Mouse (Mus musculus) heart, adult 11 months (tissue): ENCODE data around the gene Spink8.
"Not testable (repeated sequence)": the region's sequence is repeated elsewhere in the genome, so short reads cannot be mapped to it uniquely, and the experiment has no call there.

Experiments used
- DNase-seq: peaks from one replicate; pipeline ENCODE4 v3.0.0; 2022

Spink8 gene

DNA sequence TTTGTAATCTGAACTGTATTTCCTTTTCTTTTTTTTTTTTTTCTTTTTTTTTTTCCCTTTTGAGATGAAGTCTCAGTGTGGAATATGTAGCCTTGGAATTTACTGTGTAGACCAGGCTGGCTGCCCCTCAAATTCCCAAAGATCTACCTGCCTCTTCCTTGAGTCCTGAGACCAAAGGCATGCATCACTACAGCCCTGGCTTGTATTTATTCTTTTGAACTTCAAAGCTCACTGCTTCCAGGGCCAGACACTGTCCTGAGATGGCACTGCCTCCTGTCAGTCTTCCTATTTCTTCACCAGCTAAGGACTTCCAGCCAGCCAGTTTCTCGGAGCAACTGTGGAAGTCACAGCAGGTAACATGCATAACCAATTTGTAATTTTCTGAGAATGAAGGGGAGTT is at the start of gene Spink8:
Gene Spink8, plus strand, starts transcription at position 301 of the 400 bp plus-strand sequence.
- no peak for DNase-seq

DNA sequence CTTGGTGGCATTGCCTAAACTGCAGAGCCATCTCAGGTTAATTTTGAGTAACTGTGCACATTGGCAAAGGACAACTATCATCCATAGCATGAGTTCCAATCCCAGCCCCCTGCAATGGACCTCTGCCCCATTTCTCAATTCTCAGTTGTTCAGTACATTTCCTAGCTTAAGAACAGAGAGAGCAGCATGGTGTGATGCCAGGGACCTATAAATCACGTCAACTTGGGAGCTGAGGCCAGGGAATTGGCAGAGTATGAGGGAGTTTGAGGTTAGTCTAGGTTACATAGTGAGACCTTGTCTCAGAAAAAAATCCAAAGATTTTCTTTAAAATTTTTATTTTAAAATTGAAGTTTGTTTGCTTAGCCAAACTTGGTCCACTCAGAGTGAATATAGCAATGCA is 45.2 kb upstream of the Spink8 start:
- DNase-seq: not testable (repeated sequence)

DNA sequence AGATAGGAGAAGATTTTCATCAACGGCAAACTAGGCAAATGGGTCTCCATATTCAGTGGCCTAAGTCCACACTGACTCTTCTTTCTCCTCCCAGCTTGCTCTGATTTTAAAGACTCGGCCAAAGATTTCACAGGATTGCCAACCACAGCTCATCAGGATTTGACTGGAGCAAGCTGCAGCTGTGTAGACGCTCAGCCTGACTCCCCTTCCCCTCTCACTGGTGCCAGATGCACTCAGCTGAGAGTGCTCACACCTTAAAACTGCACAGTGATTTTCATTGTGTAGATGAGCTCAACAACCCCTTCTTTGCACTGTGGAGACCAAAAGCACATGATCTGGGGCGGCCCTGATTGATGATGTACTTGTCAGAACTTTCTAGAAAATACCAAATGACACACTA is 21.5 kb upstream of the Spink8 start, which contains the start of gene Fbxw27:
Gene Fbxw27, minus strand, starts transcription at position 101 of the 400 bp plus-strand sequence.
- DNase-seq: peak; percentile 33

DNA sequence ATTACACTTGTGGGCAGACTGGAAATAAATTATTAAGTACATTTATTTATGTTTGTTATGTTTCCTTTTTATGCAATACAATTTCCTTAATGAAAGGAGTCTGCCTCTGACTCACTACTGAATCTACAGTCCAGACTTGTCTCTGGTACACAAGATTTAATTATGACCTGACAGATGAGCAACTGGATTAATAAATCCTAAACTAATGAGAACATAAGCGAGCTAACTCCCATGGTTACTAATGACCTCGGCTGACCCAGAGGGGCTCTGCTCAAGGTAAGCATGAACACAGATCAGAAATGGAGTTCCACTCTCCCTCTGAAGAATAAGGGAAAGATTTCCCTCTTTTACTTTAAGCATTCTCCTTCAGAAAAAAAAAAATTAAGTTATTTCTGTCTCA is 16.9 kb upstream of the Spink8 start:
- DNase-seq: peak; percentile 16

DNA sequence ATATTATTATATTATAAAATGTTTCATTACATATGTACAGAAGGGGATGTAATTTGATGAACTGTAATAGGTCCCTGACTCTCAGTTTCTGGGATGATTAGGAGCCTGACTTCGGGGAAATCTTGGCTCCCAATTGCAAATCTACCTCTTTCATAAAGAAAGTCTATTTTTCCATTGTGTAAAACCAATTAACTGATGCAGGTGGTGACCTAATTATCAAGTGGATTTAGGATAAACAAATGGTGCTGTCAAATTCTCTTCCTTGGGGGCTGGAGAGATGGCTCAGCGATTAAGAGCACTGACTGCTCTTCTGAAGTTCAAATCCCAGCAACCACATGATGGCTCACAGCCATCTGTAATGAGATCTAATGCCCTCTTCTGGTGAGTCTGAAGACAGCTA is 16.3 kb upstream of the Spink8 start:
- peak; percentile 61 for DNase-seq

DNA sequence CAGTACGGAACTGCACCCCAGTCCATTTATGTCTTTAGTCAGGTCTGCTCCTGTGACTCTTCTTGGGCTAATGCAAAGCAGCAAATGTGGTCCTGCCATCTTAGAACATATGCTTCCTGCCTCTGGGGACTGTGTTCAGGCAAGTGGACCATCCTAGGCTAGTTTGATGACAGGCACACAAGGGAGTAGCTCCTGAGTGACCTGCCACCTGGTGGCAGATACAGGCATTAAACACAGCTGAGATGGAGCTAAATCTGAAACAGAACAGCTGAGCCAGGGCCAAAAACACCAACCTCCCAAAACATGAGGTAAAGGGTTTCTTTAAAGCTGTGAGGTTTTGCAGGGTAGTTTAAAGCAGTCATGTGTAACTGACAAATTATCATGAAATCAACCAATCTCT is 14.0 kb upstream of the Spink8 start:
- no peak for DNase-seq

DNA sequence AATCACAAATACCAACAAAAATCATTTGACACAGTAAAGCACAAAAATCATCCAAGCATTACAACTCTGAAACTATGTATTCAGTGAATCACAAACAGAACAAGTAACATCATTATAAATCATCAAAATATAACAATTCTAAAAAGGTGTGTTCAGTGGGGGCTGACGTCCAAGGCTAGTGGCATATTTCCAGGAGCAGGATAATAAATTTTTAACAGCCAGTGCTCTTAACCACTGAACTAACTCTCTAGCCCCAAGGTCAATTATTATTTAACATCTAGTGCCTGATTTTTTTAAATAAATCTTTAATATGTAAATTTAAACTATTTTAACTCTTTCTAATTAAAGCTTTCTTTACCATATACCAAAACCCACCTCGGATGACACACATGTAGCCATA is 6.5 kb upstream of the Spink8 start:
- DNase-seq: not testable (repeated sequence)

DNA sequence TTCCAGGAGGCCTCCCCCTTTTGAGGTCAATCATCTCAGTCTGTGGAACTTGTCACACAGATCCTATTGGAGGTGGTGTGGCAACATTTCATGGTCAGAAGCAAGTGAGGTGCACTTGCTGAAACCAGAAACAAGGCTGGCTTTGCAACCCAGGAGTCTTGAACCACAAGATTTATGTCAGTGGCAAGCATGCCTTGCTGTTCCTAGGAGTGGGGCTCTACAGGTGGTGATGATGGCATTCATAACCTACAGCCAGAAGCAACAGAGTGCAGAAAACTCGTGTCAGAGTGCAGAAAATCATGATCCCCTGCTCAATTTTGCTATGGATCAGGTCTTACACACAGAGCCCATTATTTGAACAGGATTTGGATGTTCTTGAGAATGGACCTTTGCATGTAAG is 5.8 kb upstream of the Spink8 start:
- DNase-seq: no peak

DNA sequence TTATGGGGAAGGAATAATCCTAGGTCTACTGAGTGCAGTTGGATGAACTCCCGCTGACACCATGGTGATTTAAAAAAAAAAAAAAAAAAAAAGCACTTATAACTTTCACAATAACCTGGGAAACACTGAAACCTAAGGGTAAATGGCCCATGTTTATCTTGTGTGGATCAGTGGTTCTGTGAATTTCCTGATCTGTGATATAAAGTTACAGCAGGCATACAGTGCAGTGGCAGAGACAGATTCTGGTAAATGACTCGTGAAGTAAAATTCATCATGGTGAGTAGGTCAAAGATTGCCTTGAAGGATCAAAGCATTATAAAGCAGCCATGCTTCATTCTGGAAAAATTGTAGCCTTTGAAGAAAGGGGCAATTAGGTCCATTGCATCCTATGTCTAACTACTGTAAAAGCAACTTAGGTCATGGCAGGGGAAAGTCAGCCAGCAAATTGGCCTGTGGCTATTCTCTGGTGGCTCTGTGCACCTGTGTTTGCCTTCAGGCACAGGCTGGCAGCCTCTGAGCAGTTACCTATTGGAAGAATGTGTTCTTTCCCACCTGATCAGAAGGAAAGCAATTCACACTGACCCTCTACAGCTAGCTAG is 5.3 kb upstream of the Spink8 start:
- no peak for DNase-seq

DNA sequence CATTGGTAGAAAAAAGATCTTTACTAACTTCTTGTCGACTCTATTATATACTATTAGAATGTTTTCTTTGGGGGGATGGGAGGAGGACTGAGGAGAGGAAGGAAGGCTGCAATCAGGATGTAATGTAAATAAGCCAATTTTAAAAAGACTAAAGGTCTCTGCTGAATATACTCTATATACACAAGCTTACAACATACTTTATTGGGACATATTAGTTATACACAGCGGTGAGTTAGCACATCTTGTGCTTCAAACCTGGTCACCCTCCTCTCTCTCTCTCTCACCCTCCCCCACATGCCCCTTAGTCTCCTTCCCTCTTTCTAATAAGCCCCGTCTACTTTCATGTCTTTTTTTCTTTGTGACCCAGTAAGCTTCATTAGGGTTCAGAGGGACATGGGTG is 4.2 kb upstream of the Spink8 start:
- DNase-seq: no peak

DNA sequence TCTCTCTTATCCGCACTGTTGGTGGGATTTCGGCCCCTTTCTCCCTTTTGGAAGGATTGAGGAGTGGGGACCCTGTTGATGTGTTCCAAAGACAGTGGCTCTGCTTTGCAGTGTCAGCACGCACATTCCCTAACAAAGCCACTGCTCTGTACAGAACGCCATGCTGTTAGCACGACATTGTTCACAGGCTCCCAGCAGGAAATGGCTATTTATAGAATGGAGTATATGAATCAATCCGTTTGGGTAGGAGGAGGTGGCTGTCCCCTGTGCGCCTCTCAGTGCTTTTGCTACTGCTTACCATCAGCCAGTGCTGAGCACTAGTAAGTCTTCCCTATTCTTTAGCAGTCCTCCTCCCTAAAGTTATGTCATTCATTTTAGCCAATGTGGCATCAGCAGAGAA is 1.3 kb downstream of the Spink8 start:
- DNase-seq: no peak

DNA sequence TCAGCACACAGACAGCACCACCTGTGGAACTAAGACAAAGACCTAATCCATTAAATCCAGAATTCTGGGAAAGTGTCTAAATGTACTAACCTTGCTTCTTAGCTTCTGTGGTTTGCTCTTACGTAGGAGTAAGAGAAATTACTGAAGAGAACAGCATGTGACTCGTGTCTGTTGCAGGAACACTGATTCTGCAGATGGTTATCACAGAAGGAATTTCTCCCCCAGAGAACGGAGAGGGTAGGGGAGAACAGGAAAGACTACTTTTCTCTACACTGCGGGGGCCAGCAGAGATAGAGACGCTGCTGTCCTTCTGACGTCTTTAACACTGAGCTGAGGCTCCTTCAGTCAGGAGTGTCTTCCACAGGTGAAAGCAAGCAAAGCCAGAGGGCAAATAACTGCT is 4.3 kb downstream of the Spink8 start:
- DNase-seq: no peak

DNA sequence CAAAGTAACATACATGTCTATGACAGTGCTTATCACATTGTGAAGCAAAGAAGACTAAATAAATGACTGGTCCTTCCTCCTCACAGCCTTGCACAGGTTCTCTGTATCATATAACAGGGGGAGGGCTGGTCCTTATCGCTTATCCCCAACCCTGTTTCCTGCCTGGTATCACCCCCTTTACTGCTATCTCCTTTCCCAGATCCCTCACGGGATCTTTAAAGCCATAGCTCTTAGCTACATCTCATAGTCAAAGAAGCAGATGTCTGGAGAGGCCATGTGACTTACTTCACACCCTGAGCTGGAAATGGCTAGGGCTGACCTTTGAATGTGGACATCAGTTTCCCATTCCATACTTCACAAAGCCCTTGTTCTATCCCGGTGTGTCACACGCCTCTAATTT is 13.7 kb downstream of the Spink8 start:
- no peak for DNase-seq

DNA sequence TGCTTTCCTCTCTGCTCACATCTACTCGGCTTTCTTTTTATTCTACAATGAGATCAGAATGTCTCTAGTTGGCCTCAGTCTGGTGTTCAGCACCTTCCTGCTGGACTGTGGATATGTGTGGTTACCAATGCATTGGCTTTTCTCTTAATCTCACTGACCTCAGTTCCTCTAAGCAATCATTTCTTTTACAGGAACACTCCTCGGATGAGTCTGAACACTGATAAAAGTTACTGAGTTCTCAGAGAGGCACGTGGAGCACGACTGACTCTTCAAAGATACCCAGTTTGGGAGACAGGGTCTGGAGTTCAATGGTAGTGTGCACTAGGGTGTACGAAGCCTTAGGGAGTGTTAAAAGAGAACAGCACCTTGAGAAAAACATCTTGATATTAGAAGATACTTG is 14.1 kb downstream of the Spink8 start:
- no peak for DNase-seq

DNA sequence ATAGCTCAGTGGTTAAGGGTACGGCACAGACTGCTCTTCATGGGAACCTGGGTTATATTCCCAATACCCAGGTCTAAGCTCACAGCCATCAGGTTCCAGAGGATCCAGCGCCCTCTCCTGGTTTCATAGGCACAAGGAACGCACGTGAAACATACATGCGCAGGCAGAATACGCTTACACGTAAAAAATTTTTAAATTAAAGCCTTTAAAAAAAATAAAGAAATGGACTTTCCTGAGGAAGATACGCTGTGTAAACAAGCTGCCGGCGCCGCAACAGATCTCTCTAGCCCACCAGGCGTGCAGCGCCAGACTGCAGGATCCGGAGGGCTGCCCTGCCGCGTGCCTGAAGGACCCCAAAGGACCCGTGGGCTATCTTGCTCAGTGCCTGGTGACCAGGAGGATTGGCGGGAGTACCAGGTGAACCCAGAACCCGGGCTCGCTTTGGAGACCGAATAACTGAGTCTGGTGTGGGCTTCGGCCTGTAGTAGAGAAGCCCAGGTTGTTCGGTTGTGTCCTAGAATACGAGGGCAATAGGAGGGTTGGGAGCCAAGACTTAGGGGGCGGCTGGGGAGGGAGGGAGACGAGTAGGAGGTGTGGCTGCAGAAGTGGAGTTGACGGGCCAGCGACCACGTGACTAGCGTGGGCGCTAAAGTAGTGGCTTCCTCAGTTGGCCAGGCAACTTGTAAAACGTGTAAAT is 20.5 kb downstream of the Spink8 start, which contains the start of gene Nme6:
Gene Nme6, plus strand, starts transcription at position 359 of the 697 bp plus-strand sequence.
- DNase-seq: peak; percentile 98

DNA sequence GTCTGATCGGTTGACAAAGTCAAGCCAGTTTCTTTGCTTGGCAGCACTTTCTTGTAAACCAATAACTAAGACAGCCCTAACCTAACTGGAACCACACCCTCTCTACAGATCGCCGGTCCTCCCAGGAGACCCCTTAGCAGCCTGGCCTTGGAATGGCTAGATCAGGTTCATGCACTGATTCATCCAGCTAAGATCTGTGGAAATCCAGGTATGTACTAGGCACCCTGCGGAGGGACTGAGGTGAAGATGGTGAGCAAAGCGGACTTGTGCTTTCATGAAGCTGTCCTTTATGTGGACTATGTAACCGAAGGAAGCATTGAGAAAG is 21.0 kb downstream of the Spink8 start:
- no peak for DNase-seq

DNA sequence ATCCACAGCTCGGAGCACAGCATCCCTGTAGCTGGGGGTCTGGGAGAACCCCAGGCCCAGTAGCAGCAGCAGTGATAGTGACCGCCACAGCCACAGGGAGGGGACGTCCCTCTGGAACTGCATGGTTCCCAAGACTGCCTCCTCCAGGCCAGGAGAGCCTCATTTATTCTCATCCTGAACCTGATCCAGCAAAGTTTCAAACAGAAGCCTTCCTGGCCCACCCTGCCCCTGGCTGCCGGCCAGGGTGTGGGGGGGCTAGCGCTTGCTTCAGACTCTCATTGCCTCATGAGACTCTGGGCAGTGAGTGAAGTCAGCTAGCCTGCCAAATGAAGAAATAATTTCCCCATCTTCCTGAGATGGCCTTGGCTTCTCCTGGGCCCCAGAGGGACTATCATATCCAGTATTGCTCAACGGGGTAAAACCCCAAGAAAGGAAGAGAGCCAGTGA is 37.3 kb downstream of the Spink8 start, which contains the start of gene Camp:
Gene Camp, minus strand, starts transcription at position 306 of the 447 bp plus-strand sequence.
- peak; percentile 98 for DNase-seq

DNA sequence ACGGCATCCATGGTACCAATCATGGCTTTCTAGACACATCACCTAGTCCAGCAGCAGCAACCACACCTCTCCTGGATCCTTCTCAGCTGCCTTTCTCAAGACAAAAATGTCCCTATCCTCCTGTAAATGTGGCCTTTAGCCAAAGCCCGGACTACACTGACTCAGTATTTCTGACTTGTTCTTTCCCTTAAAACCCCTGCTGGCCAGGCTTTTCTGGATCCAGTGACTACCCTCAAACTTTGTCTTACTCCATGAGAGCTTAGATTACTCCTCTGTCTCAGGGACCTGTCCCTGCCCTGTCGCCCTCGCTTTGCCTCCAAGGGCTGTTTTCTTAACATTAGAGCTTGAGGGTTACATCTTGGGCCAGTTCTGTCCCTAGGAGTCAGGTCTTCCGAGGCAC is 38.0 kb downstream of the Spink8 start:
- DNase-seq: no peak

DNA sequence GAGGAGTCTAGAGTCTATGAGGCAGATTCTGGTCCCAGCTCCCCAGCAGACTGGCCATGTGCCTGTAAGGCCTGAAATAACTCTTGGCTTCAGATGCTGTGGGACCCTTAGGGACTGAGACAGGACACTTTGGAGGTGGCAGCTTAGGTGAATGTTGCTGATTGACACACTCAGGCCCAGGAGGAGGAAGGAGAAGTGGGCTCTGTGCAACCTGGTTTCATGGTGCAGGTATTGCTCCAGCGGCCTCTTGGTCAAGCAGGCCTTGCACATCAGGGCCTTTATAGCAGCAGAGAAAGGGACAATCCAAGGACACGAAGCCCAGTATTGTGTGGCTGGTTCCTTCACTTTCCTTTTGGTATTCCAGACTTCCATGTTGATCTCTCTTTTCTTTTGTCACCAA is 42.3 kb downstream of the Spink8 start:
- DNase-seq: no peak

DNA sequence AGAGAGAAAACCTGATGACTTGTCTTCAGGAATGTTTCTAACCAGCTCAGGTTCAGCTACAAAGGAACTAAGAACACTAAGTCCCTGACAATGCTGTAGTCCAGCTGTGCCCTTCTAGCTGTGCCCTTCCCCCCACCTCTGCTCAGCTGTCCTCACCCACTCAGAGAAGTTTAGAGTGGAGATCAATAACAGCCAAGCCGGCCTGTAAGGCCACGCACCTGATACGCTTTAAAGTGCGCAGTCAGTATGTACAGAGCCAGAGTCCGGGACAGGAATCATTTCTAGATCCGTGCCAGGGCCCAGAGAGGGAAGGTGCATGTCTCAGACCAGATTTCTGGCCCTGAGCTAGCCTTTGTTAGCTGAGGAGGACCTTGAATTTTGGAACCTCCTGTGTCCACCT is 43.9 kb downstream of the Spink8 start:
- no peak for DNase-seq

DNA sequence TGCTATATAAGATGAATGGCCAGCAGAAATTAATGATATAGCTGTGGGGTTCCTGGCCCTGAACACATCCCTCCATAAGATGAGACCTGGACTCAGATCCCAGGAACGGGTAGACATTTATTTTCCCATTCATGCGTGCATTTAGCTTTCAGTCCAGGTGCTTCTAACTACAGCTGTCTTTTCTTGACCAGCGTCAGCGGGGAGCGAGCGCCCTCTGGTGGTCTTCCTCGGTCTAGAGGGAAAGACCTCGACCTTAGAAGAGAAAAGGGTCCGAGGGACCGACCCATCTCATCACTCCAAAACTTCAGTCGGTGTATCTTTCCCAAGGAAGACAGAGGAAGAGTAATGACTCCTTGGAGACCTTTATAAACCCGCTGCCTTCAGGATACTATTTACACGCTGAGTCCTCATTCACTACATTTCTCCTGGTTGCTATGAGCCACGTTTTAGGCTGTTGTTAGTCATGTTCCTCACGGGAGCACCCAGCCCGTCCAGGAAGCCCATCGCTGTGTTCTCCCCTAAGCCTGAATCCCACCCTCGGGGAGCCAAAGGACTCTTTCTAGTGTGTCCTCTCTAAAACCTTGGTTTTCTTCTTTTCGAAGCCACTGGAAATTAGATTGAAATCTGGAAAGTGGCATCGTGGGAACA is 50.4 kb downstream of the Spink8 start:
- peak; percentile 93 for DNase-seq

DNA sequence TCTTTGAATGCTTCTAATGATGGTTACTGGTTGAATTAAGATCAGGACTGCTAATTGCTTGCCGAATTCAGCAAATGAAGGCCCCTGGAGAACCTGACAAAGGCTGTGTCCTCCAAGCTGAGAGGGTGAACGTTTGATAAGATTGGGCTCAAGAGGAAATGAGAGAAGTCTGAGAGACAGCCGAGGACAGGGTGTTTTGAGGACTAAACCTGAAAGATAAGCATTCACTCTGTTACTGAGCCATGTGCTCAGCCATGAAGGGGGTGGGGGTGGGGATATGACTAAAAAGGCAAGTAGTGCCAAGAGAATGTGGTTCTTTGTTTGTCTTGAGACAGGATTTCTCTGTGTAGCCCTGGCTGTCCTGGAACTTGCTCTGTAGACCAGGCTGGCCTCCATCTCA is 51.0 kb downstream of the Spink8 start:
- no peak for DNase-seq

DNA sequence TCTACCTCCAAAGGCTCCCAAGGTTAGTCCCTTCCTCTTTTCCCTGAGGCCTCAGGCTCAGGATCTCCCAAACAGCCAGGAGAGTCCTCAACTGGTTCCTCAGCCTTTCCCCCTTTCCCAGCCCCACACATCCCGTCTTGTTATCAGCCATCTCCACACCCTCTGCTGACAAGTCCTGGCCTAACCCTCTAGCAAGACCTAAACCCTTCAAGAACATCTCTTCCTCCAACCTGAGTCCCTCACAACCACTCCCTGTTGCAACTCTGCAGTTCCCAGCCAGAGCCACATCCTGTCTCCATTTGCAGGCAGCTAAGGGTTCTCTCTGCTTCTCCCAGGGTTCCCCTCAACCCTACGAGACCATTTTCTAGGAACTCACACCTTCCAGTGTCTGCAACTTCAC is 54.1 kb downstream of the Spink8 start:
- DNase-seq: no peak

DNA sequence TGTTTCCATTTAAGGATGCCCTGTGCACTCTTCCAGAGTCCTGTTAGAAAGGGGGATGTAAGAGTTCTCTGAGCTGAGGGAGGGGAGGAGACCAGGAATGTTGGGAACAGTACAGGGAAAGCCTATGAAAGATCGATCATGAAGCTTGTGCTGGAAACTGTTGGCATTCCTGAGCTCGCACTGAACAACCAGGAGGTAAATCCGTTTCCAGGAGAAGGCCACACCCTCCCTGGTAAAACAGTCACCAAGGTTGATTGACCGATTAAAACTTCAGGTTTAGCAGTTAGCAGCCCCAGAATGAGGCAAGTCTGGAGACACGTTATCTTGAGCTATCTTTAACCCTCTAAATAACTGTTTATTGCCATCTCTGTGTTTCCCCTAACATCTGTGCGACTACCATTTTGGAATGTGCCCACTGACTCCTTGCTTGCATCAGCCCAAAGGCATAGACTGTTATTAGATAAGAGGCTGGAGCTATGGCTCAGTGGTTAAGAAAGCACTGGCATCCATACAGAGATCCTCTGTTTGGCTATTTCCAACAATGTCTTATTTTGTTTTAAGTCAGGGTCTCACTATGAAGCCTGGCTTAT is 59.0 kb downstream of the Spink8 start:
- DNase-seq: no peak
